Mouse (Mus musculus) embryonic facial prominence, embryonic 12.5 days (tissue): Measurements from ENCODE around the gene Zmiz2. TPM values are rescaled to one million over a fixed set of nuclear protein-coding genes. Genes with fewer than 3 reads are reported as not detected.

Experiments used
- microRNA-seq: library from miRNA; unstranded; fragments of <30 nt; microRNA quantifications from one replicate; pipeline ENCODE4, GENCODE M21; 2017
- polyA plus RNA-seq: library from polyadenylated mRNA; unstranded; fragments of >200 nt; fragmentation: Nextera tagmentation; extraction: Ambion mirVana; gene quantifications from 2 replicates; pipeline ENCODE4 v1.2.1, GENCODE M21; 2016

The Zmiz2 gene
- polyA plus RNA-seq, 1 experiment from 2014 or later, result 11.9 TPM

Small RNAs within 50 kb of the gene (microRNA-seq; reads per million reads assigned to microRNA genes)
- 0.91 reads per million for gene Mir7651

Other genes with a start within 250 kb of the Zmiz2 start
- 0.28 and 0.39 TPM in 2 replicates for gene A730071L15Rik, start 189.0 kb upstream of the Zmiz2 start, polyA plus RNA-seq
- gene Nudcd3, start 188.7 kb upstream of the Zmiz2 start, polyA plus RNA-seq, result 49.5 and 50.8 TPM in 2 replicates
- gene Npc1l1, start 158.9 kb upstream of the Zmiz2 start, polyA plus RNA-seq, result 0.05 and 0.08 TPM in 2 replicates
- 105 and 106 TPM in 2 replicates for gene Ddx56, start 121.3 kb upstream of the Zmiz2 start, polyA plus RNA-seq
- 114 and 116 TPM in 2 replicates for gene Tmed4, start 114.2 kb upstream of the Zmiz2 start, polyA plus RNA-seq
- gene Ogdh, start 97.4 kb upstream of the Zmiz2 start, polyA plus RNA-seq, result 96.0 and 99.9 TPM in 2 replicates
- gene Ppia, start 26.4 kb downstream of the Zmiz2 start, polyA plus RNA-seq, result 5,090 and 5,096 TPM in 2 replicates
- 693 and 728 TPM in 2 replicates for gene H2afv, start 55.4 kb downstream of the Zmiz2 start, polyA plus RNA-seq
- gene Purb, start 86.8 kb downstream of the Zmiz2 start, polyA plus RNA-seq, result 19.5 and 21.7 TPM in 2 replicates
- gene Myo1g, start 131.9 kb downstream of the Zmiz2 start, polyA plus RNA-seq, result 0.75 and 1.1 TPM in 2 replicates
- gene Ccm2, start 157.8 kb downstream of the Zmiz2 start, polyA plus RNA-seq, result 90.6 and 96.0 TPM in 2 replicates
- gene Nacad, start 217.0 kb downstream of the Zmiz2 start, polyA plus RNA-seq, result 10.0 and 16.6 TPM in 2 replicates
- 43.0 and 43.8 TPM in 2 replicates for gene Tbrg4, start 237.0 kb downstream of the Zmiz2 start, polyA plus RNA-seq
- gene Wap, start 249.6 kb downstream of the Zmiz2 start, polyA plus RNA-seq, result not detected in 2 replicates